Mouse (Mus musculus) kidney, embryonic 14.5 days (tissue): ENCODE data around the gene Gm21060. TPM values are rescaled to one million over a fixed set of nuclear protein-coding genes. Genes with fewer than 3 reads are reported as not detected.
"Not testable (repeated sequence)": the region's sequence is repeated elsewhere in the genome, so short reads cannot be mapped to it uniquely, and the experiment has no call there.

Experiments used
- ATAC-seq: fragments of 200-750 bp; cut with Nextera tagmentation; 2 replicates; pipeline ENCODE4 v1.8.0; 2017; ENCODE audit warnings: moderate number of reproducible peaks, mild to moderate bottlenecking, moderate TSS enrichment, moderate library complexity; ENCODE audit not compliant: low FRiP score, low TSS enrichment
- H3K27ac ChIP-seq: fragments of 300-500 bp; sonication (generic); 2 replicates; pipeline ENCODE4 v1.5.1; 2014; ENCODE audit warnings: low read depth, mild to moderate bottlenecking, low read length, moderate library complexity, mixed read lengths
- H3K27me3 ChIP-seq: fragments of 300-500 bp; sonication (generic); 2 replicates; pipeline ENCODE4 v1.6.1; 2014; ENCODE audit warnings: mild to moderate bottlenecking, low read length; ENCODE audit not compliant: control insufficient read depth, insufficient read depth
- H3K36me3 ChIP-seq: fragments of 300-500 bp; sonication (generic); 2 replicates; pipeline ENCODE4 v1.6.1; 2014; ENCODE audit warnings: low read length, mixed read lengths; ENCODE audit not compliant: control insufficient read depth, insufficient read depth
- H3K4me1 ChIP-seq: fragments of 300-500 bp; sonication (generic); 2 replicates; pipeline ENCODE4 v1.6.1; 2014; ENCODE audit warnings: low read length, mixed read lengths; ENCODE audit not compliant: control insufficient read depth, insufficient read depth
- H3K4me2 ChIP-seq: fragments of 300-500 bp; sonication (generic); replicated peaks from 2 replicates; pipeline ENCODE4 v1.6.1; 2014; ENCODE audit warnings: low read depth, mild to moderate bottlenecking, low read length
- H3K4me3 ChIP-seq: fragments of 300-500 bp; sonication (generic); 2 replicates; pipeline ENCODE4 v1.5.1; 2014; ENCODE audit warnings: mild to moderate bottlenecking, low read length
- H3K9ac ChIP-seq: fragments of 300-500 bp; sonication (generic); 2 replicates; pipeline ENCODE4 v1.6.1; 2014; ENCODE audit warnings: low read depth, mild to moderate bottlenecking, low read length, moderate library complexity
- H3K9me3 ChIP-seq: fragments of 300-500 bp; sonication (generic); 2 replicates; pipeline ENCODE4 v1.6.1; 2016; ENCODE audit warnings: low read length; ENCODE audit not compliant: control insufficient read depth
- WGBS: fragments of 180-500 bp; shearing (Covaris S2); extraction: QIAGEN DNeasy Blood & Tissue Kit; methylation state at CpG from one replicate; pipeline ENCODE4 v1.1.7; 2014; 5-methylcytosine and 5-hydroxymethylcytosine counted together
- polyA plus RNA-seq: library from polyadenylated mRNA; unstranded; fragments of >200 nt; fragmentation: Nextera tagmentation; extraction: Ambion mirVana; gene quantifications from 2 replicates; pipeline ENCODE4 v1.2.1, GENCODE M21; 2014

The Gm21060 gene
- not detected in 2 replicates for polyA plus RNA-seq

- Histone ChIP-seq H3K9me3 (no peaks in the 10 kb centered on the region), H3K27me3 (no peaks in the 10 kb centered on the region), H3K4me2 (no peak within 1 kb of the TSS), H3K36me3 (no peaks in the 10 kb centered on the region), H3K4me3 (no peak within 1 kb of the TSS), H3K9ac (no peak within 1 kb of the TSS), H3K4me1 (no peaks in the 10 kb centered on the region), H3K27ac (no peak within 1 kb of the TSS)
- 88% methylated on average over 2 of the region's 2 CpGs for WGBS
- ATAC-seq = no peak
Observed at GRCm38 (mm10) chr19:61296969-61297368, at the start of gene Gm21060. Gm21060 (minus strand) TSS chr19:61297069.

GRCm38 (mm10) chr19:61320844-61321243 lies 24.0 kb upstream of the Gm21060 start:
- H3K4me3 ChIP-seq, H3K27ac ChIP-seq, H3K27me3 ChIP-seq, H3K9me3 ChIP-seq, ATAC-seq, H3K4me1 ChIP-seq, H3K36me3 ChIP-seq, H3K4me2 ChIP-seq, H3K9ac ChIP-seq: not testable (repeated sequence)
- 56% methylated on average over 3 of the region's 3 CpGs for WGBS

DNA sequence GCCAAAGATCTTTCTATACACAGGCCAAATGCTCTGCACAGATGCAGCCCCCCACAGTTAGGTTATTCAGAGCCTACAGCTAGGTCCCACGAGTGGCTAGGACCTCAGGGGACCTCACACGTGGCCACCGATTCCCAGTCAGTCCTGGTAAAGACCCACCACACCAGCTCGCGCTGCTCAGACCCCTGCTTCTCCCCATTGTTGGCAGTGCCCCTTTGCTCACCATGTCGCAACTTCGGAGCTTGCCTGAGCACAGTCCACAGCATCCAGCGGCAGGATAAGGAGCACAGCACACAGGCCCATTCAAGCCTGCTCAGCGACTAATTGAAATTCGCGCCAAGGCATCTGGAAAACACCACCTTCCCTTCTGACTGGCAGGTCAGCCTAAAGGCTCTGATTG lies 16.3 kb upstream of the Gm21060 start:
- not testable (repeated sequence) for H3K27ac ChIP-seq, H3K4me2 ChIP-seq, ATAC-seq, H3K27me3 ChIP-seq, H3K4me1 ChIP-seq, H3K4me3 ChIP-seq, H3K36me3 ChIP-seq, H3K9me3 ChIP-seq, H3K9ac ChIP-seq
- 25% methylated on average over 11 of the region's 11 CpGs for WGBS

- H3K27me3 ChIP-seq, H3K4me3 ChIP-seq, H3K9ac ChIP-seq, H3K27ac ChIP-seq, H3K36me3 ChIP-seq, H3K4me2 ChIP-seq, ATAC-seq, H3K4me1 ChIP-seq, H3K9me3 ChIP-seq: not testable (repeated sequence)
- WGBS = 69% methylated on average over 10 of the region's 10 CpGs
Observed at GRCm38 (mm10) chr19:61312400-61312799, 15.5 kb upstream of the Gm21060 start.

DNA sequence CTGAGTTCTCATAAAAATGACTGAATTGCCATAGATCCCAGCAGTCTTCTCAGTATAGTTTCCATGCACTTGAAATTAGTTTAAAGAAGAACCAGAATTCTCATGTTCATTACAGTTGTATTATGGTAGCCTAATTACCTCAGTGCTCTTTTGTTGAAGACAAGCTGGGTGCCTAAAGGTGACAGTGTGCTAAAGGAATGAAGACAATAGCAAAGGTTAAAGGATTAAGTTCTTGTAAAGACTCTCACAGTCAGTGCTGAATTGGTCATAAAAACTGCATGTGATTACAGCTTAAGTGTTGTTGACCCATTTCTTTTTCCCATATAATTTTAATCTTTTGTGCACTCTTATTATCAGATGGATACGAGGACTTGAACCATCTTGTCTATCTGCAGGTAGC lies 11.2 kb upstream of the Gm21060 start:
- not testable (repeated sequence) for H3K27ac ChIP-seq, H3K36me3 ChIP-seq, H3K4me2 ChIP-seq, H3K4me3 ChIP-seq, H3K27me3 ChIP-seq, H3K9ac ChIP-seq, H3K4me1 ChIP-seq, ATAC-seq, H3K9me3 ChIP-seq
- 87% methylated on average over 1 of the region's 1 CpGs for WGBS

DNA sequence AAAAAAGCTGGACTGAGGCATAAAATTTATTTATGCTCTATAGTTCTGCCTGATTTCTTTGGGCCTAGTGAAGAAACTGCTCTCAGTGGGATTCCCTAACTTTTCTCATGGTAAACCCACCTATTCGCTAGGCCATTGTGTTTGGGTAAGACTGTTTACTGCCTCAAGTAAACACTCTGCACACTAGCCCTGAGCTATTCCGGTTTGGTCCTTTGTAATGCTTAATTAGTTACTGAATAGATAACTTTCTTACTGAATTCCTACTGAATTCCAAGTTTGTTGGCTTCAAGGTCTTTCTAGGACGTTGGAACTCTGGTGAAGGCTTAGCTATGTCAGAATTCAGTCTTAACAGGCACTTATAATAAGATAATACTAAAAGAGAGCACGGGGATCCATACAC lies 11.8 kb downstream of the Gm21060 start:
- not testable (repeated sequence) for H3K4me2 ChIP-seq, H3K9ac ChIP-seq, H3K27ac ChIP-seq, H3K36me3 ChIP-seq, H3K4me1 ChIP-seq, H3K4me3 ChIP-seq, ATAC-seq, H3K27me3 ChIP-seq, H3K9me3 ChIP-seq
- WGBS = 88% methylated on average over 4 of the region's 4 CpGs

DNA sequence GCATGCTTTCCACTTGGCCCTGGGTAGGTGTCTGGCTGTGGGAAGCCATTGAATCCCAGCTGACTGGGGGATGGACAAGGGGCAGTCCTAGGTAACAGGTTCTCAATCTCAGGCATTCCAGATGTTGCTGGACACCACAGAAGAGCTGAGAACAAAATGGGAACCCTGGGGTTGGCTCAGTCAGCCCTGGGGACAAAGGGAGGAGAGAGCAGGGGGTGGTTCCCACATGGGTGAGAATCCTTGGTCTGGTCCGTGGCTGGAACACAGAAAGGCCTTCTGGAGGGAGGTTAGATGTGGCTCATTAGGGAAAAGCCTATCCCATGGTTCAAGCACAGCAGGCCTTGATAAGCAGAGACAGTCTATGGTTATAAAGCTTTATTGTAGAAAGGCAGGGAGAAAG lies 13.3 kb downstream of the Gm21060 start:
- ATAC-seq = no peak
- H3K4me2 ChIP-seq = no peak overlapping the region
- H3K27me3 ChIP-seq = no peaks in the 10 kb centered on the region
- H3K4me3 ChIP-seq = no peak overlapping the region
- H3K4me1 ChIP-seq = no peaks in the 10 kb centered on the region
- no peak overlapping the region for H3K27ac ChIP-seq
- H3K9ac ChIP-seq = no peak overlapping the region
- H3K9me3 ChIP-seq = no peaks in the 10 kb centered on the region
- no peaks in the 10 kb centered on the region for H3K36me3 ChIP-seq
- 56% methylated on average over 1 of the region's 1 CpGs for WGBS

GRCm38 (mm10) chr19:61275446-61275845 lies 21.4 kb downstream of the Gm21060 start:
- Histone ChIP-seq H3K9me3 (no peaks in the 10 kb centered on the region), H3K27me3 (no peaks in the 10 kb centered on the region), H3K27ac (no peak overlapping the region), H3K4me1 (no peaks in the 10 kb centered on the region), H3K36me3 (no peaks in the 10 kb centered on the region), H3K4me2 (no peak overlapping the region), H3K4me3 (no peak overlapping the region), H3K9ac (no peak overlapping the region)
- no peak for ATAC-seq
- WGBS = 81% methylated on average over 1 of the region's 1 CpGs

DNA sequence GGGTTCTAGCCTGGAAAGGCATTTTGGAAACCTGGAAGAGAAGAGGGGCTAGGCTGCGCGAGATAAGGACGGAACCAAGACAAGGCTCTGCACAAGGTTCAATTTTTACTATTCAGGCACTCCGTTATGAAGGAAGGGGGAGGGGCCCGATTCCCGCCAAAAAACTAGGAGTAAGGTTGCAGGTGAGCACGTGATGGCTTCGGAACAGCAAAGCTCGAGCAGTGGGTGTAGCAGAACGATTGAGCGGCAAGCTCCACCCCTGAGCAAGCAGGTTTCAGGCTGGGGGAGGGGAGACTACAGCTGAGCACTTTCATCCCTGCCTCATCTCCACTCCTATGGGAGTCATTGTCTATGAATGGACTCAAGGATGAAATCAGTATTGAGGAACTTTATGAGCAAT lies 27.7 kb downstream of the Gm21060 start:
- H3K27me3 ChIP-seq, H3K9me3 ChIP-seq, H3K4me2 ChIP-seq, H3K36me3 ChIP-seq, ATAC-seq, H3K9ac ChIP-seq, H3K4me3 ChIP-seq, H3K27ac ChIP-seq, H3K4me1 ChIP-seq: not testable (repeated sequence)
- 32% methylated on average over 11 of the region's 11 CpGs for WGBS

DNA sequence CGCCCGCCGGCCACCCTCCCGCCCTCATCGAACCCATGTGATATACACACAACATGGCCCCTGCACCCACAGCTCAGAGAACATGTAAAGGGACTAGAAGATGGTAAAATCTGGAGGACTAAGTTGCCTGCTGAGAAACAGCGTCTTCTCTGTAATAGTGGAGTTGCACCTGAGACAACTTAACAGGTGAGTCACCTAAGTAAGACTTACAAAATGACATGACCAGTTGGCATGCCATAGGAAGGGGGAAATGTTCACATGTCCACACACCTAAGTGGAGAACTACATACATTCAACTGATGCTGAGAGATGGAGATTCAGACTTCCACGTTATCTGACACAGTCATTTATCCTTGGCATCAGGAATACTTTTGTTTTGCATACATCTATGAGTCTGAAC lies 29.7 kb downstream of the Gm21060 start:
- Histone ChIP-seq H3K9ac (no peak overlapping the region), H3K27me3 (no peaks in the 10 kb centered on the region)

More for the DNA sequence above, 29.7 kb downstream of the Gm21060 start:
- H3K36me3 ChIP-seq = no peaks in the 10 kb centered on the region
- H3K4me3 ChIP-seq = no peak overlapping the region
- no peaks in the 10 kb centered on the region for H3K4me1 ChIP-seq
- no peak overlapping the region for H3K27ac ChIP-seq
- no peak overlapping the region for H3K4me2 ChIP-seq
- ATAC-seq = no peak
- WGBS = 23% methylated on average over 7 of the region's 7 CpGs
- no peaks in the 10 kb centered on the region for H3K9me3 ChIP-seq
